Mouse (Mus musculus) bone marrow, adult 2 months (tissue): ENCODE measurements around the gene Kcnc1. TPM values are rescaled to one million over a fixed set of nuclear protein-coding genes. Genes with fewer than 3 reads are reported as not detected.

ENCODE experiments used
- H3K27ac ChIP-seq: fragments of 200-500 bp; 2 replicates; pipeline ENCODE4 v1.5.1; 2012; ENCODE audit warnings: low read depth, mild to moderate bottlenecking, control low read depth, inconsistent platforms, low read length; ENCODE audit not compliant: control insufficient read depth, poor library complexity, insufficient read depth
- H3K4me1 ChIP-seq: fragments of 200-500 bp; 2 replicates; pipeline ENCODE4 v1.6.1; 2011; ENCODE audit warnings: low read length; ENCODE audit not compliant: control insufficient read depth, insufficient read depth
- H3K4me3 ChIP-seq: fragments of 200-500 bp; replicated peaks from 2 replicates; pipeline ENCODE3; 2011; ENCODE audit warnings: mild to moderate bottlenecking, low read depth, low read length, control low read depth; ENCODE audit not compliant: control insufficient read depth
- CTCF ChIP-seq: fragments of 200-500 bp; IDR thresholded peaks from 2 replicates; pipeline ENCODE4 v1.5.1; 2011; ENCODE audit warnings: low read length, control low read depth; ENCODE audit not compliant: control insufficient read depth, insufficient read depth
- POLR2A ChIP-seq: fragments of 200-500 bp; IDR thresholded peaks from 2 replicates; pipeline ENCODE4 v1.6.1; 2011; ENCODE audit warnings: low read depth, mild to moderate bottlenecking, control low read depth, low read length, borderline replicate concordance; ENCODE audit not compliant: control insufficient read depth
- whole genome bisulfite sequencing: fragments of 180-500 bp; shearing (Covaris S2); methylation state at CpG from one replicate; pipeline ENCODE4 v1.1.7; 2018; 5-methylcytosine and 5-hydroxymethylcytosine counted together
- polyA plus RNA-seq: library from polyadenylated mRNA; stranded (reverse); fragments of >200 nt; gene quantifications from 2 replicates; pipeline ENCODE4 v1.2.4, GENCODE M21; 2011; ENCODE audit warnings: low replicate concordance; ENCODE audit not compliant: missing spikeins, insufficient read depth, insufficient read length

Gene Kcnc1
- polyA plus RNA-seq, 1 experiment, result 0.25 TPM

DNA sequence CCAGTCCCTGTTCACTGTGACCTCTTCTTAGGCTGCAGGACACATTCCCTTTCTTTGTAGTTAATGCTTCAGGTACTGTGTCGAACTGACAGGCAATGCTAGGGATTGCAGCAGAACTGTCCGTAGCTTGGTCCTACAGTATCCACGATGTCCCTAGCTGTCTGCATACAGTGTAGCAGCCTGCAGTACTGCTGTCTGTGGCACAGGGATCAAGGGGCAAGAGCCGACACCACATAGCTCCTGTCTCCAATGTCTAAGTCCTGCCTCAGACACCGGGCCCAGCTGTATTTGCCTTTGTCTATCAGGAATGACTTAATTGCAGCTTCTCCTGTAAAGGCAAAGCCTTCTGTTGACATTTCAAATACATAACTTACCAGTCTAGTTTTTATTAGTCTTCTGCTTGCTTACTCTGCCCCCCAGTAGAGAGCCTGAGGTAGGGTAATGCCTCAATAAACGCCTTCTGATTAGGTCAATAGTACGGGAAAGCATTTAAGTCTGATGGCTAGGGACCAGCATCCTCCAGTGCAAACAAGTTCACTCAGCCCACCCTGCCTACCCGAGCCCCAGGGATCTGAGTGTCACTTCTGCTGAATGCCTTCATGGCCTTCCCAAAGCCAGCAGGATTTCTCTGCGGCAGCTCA lies 63.4 kb downstream of the Kcnc1 start:
- Histone ChIP-seq H3K27ac (no peak overlapping the region), H3K4me3 (no peak overlapping the region), H3K4me1 (no peaks in the 10 kb centered on the region)
- TF ChIP-seq POLR2A (no peak), CTCF (no peak)
- 87% methylated on average over 9 of the region's 9 CpGs for WGBS

GRCm38 (mm10) chr7:46462287-46462686 lies 66.0 kb downstream of the Kcnc1 start:
- H3K4me1 ChIP-seq, result no peaks in the 10 kb centered on the region
- TF ChIP-seq POLR2A (no peak), CTCF (no peak)
- no peak overlapping the region for H3K27ac ChIP-seq
- 83% methylated on average over 8 of the region's 8 CpGs for WGBS
- H3K4me3 ChIP-seq, result no peak overlapping the region

GRCm38 (mm10) chr7:46463136-46463535 lies 66.8 kb downstream of the Kcnc1 start:
- Histone ChIP-seq H3K27ac (no peak overlapping the region), H3K4me3 (no peak overlapping the region), H3K4me1 (no peaks in the 10 kb centered on the region)
- TF ChIP-seq POLR2A (no peak), CTCF (no peak)
- WGBS, result 78% methylated on average over 8 of the region's 8 CpGs

DNA sequence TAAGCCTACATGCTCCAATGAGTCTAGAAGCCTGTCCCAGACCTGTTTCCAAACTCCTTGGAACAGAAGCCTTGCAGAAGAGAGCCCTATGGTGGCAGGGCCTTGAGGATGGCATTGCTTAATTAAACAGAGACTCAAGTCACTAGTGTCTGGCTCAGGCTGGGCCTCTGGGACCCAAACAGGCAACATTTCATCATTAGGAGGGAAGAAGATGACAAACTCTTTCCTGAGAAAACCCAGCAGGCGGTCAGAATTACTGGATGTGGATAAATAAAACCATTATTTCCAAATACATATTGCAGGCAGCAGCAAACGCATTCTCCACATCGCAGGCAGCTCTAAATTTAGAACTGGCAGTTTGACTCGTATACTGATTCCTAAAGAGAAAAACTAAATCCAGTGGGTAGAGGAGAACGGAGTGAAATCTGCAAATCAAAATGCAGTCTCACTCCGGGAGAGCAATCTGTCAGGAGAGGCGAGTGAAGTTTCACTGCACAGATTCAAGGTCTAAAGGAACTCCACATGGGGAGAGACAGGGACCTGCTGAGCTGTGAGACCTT lies 70.2 kb downstream of the Kcnc1 start:
- H3K27ac ChIP-seq, result no peak overlapping the region

DNA sequence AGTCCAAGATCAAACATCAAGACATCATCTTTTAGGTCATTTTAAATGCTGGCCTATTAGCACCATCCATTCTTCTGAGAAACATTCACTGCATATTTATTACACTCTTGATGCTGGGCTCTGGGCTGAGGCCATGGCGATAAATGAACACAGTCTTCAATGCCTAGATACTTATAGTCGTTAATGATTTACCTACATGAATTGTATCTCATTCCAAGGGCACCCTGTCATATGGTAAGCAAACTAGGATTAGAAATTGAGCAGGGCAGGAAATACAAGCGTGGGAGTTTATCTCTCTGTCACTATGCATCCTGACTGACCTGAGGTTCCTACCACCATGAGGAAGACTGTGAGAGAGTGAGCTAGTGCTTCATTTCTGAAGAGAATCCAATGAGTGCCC lies 73.2 kb downstream of the Kcnc1 start:
- no peak overlapping the region for H3K27ac ChIP-seq
- TF ChIP-seq POLR2A (no peak), CTCF (no peak)
- no peaks in the 10 kb centered on the region for H3K4me1 ChIP-seq
- 80% methylated on average over 3 of the region's 3 CpGs for whole genome bisulfite sequencing
- no peak overlapping the region for H3K4me3 ChIP-seq

More for the DNA sequence above, 70.2 kb downstream of the Kcnc1 start:
- 67% methylated on average over 7 of the region's 7 CpGs for WGBS
- no peak for TF ChIP-seq CTCF
- no peak for TF ChIP-seq POLR2A
- Histone ChIP-seq H3K4me1 (no peaks in the 10 kb centered on the region), H3K4me3 (no peak overlapping the region)

- Histone ChIP-seq H3K27ac (no peak overlapping the region), H3K4me3 (no peak overlapping the region), H3K4me1 (no peaks in the 10 kb centered on the region)
- TF ChIP-seq CTCF (no peak), POLR2A (no peak)
- WGBS, result 62% methylated on average over 7 of the region's 7 CpGs
These were observed 74.9 kb downstream of the Kcnc1 start for GRCm38 (mm10) chr7:46471054-46471737.

DNA sequence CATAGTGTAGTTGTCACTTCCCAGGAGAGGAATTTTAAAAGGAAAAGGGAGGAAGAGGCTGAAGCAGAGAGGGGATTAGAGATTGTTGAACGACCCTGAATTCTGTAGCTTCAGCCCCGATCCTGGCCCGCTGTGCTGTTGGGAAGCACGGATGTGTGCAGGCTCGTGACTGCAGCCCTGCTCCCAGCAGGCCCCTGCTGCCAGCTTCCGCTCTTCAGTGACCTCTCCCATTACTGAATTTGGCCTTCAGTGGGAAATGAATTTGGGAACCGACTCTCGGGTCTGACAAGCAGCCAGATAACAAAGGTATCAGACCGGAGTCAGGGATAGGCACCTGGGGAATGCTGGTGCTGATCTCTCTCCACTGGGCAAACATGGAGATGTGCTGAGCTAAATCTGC lies 76.8 kb downstream of the Kcnc1 start:
- 82% methylated on average over 9 of the region's 9 CpGs for WGBS
- Histone ChIP-seq H3K4me1 (no peaks in the 10 kb centered on the region), H3K4me3 (no peak overlapping the region), H3K27ac (no peak overlapping the region)
- TF ChIP-seq POLR2A, result no peak
- no peak for TF ChIP-seq CTCF

DNA sequence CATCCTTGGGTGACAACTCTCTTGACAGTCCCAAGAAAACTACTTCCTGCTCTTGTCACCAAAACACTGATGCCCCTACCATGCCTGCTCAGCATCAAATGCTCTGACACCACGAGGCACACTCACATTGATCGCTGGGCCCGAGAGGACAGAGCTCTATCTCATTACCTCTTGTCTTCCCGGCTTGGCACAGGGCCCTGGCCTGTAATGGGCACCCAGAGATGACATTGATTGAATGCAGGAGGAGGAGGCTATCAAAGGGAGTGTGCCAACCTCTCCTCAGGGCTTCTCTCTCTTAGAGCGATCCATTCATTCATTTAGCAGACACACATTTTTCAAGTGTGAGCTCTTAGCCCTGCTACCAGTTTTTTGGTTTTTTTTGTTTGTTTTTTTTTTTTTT lies 79.2 kb downstream of the Kcnc1 start:
- Histone ChIP-seq H3K27ac (no peak overlapping the region), H3K4me1 (no peaks in the 10 kb centered on the region), H3K4me3 (no peak overlapping the region)
- no peak for TF ChIP-seq POLR2A
- TF ChIP-seq CTCF, result no peak
- 73% methylated on average over 5 of the region's 5 CpGs for WGBS
